Mouse (Mus musculus): ENCODE results near the gene Arhgap42. TPM values are rescaled to one million over a fixed set of nuclear protein-coding genes. Genes with fewer than 3 reads are reported as not detected.

Arhgap42 gene
- polyA plus RNA-seq, 1 experiment, result 9.7 TPM

DNA sequence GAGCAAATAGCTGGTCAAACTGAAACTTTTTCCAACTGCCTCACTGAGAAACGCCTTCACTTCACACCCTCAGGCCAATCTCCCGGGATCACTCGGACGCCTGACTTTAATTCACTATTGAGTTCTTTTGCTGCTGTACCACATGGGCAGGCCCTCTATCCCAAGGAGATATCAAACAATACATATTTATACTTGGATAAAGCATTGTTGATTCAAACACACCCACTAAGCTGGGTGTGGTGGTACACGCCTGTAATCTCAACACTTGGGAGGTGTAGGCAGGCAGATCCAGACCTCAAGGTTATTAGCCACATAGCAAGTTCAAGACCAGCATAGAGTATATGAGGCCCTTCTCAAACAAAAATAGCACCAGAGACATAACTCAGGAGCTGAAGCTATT is 64.7 kb downstream of the Arhgap42 start:
- no peak for TF ChIP-seq CTCF (IDR thresholded peaks at IDR 0.05; ENCODE audit: borderline replicate concordance, extremely low read depth, insufficient read depth, insufficient read length)
- no peak for TF ChIP-seq POLR2A (IDR thresholded peaks at IDR 0.05; ENCODE audit: borderline replicate concordance, extremely low read depth, insufficient read depth, insufficient read length, poor library complexity, severe bottlenecking)

DNA sequence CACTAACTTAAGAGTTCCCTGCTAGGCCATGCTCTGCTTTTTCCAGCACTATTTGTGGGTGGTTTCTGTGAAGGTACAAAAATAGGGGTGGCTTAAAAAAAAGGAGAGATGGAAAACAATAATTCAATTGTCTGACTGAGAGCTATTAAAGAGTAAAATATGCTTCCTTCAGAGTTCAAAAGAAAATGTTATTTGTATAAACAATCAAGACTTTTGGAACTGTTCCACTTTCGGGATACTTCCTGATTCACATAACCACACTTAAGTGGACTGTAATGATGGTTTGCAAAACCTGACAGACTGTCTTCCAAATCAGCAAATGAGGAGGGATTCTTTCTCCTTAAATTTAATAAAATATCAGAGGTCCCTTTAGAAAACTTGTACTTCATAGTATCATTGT is 65.8 kb downstream of the Arhgap42 start:
- TF ChIP-seq CTCF (IDR thresholded peaks at IDR 0.05; ENCODE audit: borderline replicate concordance, extremely low read depth, insufficient read depth, insufficient read length) (no peak), POLR2A (IDR thresholded peaks at IDR 0.05; ENCODE audit: borderline replicate concordance, extremely low read depth, insufficient read depth, insufficient read length, poor library complexity, severe bottlenecking) (no peak)

More for the DNA sequence above, 64.7 kb downstream of the Arhgap42 start:
- DNase-seq (ENCODE audit: low read depth), result no peak

GRCm38 (mm10) chr9:9171146-9171816 is 67.6 kb downstream of the Arhgap42 start:
- DNase-seq (ENCODE audit: low read depth), result no peak
- no peak for TF ChIP-seq POLR2A (IDR thresholded peaks at IDR 0.05; ENCODE audit: borderline replicate concordance, extremely low read depth, insufficient read depth, insufficient read length, poor library complexity, severe bottlenecking)
- TF ChIP-seq CTCF (IDR thresholded peaks at IDR 0.05; ENCODE audit: borderline replicate concordance, extremely low read depth, insufficient read depth, insufficient read length), result no peak

More for the DNA sequence above, 65.8 kb downstream of the Arhgap42 start:
- no peak for DNase-seq (ENCODE audit: low read depth)

GRCm38 (mm10) chr9:9165641-9166063 is 73.2 kb downstream of the Arhgap42 start:
- no peak for DNase-seq (ENCODE audit: low read depth)
- TF ChIP-seq CTCF (IDR thresholded peaks at IDR 0.05; ENCODE audit: borderline replicate concordance, extremely low read depth, insufficient read depth, insufficient read length) (no peak), POLR2A (IDR thresholded peaks at IDR 0.05; ENCODE audit: borderline replicate concordance, extremely low read depth, insufficient read depth, insufficient read length, poor library complexity, severe bottlenecking) (no peak)

DNA sequence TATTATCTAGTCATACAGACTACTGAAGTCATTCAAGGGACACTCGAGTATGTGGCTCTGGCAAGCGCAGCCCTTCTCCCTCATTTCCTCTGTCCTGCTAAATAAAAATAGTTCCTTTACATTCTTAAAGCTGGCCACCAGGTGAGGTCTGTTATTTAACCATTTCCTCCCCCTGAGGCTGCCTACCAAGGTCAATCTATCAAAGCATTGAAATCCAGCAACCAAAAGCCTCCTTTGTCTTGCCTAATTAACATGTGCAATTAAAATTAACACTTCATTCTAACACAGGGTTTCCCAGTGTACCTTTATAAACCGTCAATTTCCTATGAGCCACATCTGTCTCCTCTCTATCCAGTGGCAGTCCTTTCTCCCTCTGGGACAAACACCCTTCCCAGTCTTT is 78.2 kb downstream of the Arhgap42 start:
- TF ChIP-seq CTCF (IDR thresholded peaks at IDR 0.05; ENCODE audit: borderline replicate concordance, extremely low read depth, insufficient read depth, insufficient read length) (no peak), POLR2A (IDR thresholded peaks at IDR 0.05; ENCODE audit: borderline replicate concordance, extremely low read depth, insufficient read depth, insufficient read length, poor library complexity, severe bottlenecking) (no peak)
- DNase-seq (ENCODE audit: low read depth), result no peak

DNA sequence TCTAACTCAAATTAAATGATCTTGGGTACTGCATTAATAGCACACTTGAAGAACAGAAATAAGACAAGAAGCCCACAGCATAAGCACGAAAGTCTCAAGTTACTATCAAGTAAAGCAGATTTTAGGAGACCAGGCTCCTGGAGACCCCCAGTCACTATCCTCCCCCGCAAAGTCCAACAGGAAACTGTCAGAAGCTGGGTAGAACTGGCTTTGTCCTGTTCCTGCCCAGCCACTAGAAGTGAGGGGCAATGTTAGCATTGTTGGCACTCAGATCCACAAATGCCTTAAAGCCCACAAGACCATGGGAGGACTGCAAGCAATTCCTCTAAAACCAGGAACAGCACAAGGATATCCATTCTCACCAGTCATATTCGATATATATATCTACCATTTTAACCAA is 80.7 kb downstream of the Arhgap42 start:
- TF ChIP-seq CTCF (IDR thresholded peaks at IDR 0.05; ENCODE audit: borderline replicate concordance, extremely low read depth, insufficient read depth, insufficient read length), result no peak
- no peak for TF ChIP-seq POLR2A (IDR thresholded peaks at IDR 0.05; ENCODE audit: borderline replicate concordance, extremely low read depth, insufficient read depth, insufficient read length, poor library complexity, severe bottlenecking)
- no peak for DNase-seq (ENCODE audit: low read depth)

GRCm38 (mm10) chr9:9157425-9157824 is 81.5 kb downstream of the Arhgap42 start:
- no peak for TF ChIP-seq CTCF (IDR thresholded peaks at IDR 0.05; ENCODE audit: borderline replicate concordance, extremely low read depth, insufficient read depth, insufficient read length)
- TF ChIP-seq POLR2A (IDR thresholded peaks at IDR 0.05; ENCODE audit: borderline replicate concordance, extremely low read depth, insufficient read depth, insufficient read length, poor library complexity, severe bottlenecking), result no peak
- DNase-seq (ENCODE audit: low read depth), result no peak

- no peak for DNase-seq (ENCODE audit: low read depth)
Measured at GRCm38 (mm10) chr9:9154636-9155035, 84.3 kb downstream of the Arhgap42 start.

DNA sequence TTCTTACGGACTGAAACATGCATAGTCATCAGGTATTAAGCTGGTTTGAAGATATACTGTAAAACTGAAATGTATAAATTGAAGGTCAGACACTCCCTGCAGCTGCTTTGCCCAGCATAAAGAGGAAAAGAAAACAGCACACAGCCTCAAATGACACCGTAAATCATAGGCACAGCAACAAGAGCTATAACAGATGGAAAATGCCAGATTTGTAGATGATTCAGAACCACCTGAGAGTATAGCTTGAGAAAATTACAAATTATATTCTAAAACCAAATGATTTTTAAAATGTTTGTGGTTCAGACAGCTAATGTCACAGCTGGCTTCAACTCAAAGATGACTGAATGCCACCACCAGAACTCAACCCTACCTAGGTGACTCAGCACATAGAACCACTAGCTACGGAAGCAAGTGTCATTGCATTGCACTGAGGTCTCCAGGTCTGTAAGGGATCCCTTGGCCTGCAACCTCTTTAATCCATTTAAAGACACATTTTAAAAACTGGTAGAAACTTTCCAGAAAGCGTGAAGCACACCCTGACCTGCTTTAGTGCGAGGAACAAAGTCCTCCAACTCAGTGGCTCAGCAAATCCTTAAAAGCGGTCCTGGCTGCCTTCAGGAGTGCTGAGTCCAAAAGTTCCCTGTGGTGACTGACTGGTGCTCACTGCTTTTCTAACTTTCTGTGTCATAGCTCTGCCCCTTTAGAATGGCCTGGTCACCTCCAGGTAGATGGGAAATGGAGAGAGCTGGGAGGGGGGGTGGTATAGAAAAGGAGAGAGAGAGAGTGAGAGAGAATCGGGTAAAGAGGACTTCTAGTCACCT is 94.4 kb downstream of the Arhgap42 start:
- TF ChIP-seq CTCF (IDR thresholded peaks at IDR 0.05; ENCODE audit: borderline replicate concordance, extremely low read depth, insufficient read depth, insufficient read length), result no peak
- no peak for TF ChIP-seq POLR2A (IDR thresholded peaks at IDR 0.05; ENCODE audit: borderline replicate concordance, extremely low read depth, insufficient read depth, insufficient read length, poor library complexity, severe bottlenecking)
- DNase-seq (ENCODE audit: low read depth), result no peak

More at GRCm38 (mm10) chr9:9154636-9155035, 84.3 kb downstream of the Arhgap42 start:
- TF ChIP-seq CTCF (IDR thresholded peaks at IDR 0.05; ENCODE audit: borderline replicate concordance, extremely low read depth, insufficient read depth, insufficient read length) (no peak), POLR2A (IDR thresholded peaks at IDR 0.05; ENCODE audit: borderline replicate concordance, extremely low read depth, insufficient read depth, insufficient read length, poor library complexity, severe bottlenecking) (no peak)

DNA sequence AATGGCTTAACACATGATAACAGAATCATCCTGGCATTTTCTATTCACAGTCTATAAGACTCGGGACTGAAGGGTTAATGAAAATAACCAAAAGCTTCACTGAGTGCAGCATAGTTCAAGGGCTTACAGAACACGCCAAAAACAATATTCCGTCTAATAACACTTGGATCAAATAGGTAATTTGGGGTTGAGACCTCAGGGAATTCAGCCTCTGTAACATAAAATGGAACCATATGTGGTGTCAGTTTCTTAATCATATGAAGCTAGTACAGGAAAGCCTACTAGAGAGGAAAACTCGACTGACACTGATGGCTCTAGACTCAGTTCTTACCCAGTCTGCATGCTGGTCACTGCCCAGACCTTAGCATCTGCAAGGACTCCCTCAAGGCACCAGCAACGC is 95.8 kb downstream of the Arhgap42 start:
- TF ChIP-seq POLR2A (IDR thresholded peaks at IDR 0.05; ENCODE audit: borderline replicate concordance, extremely low read depth, insufficient read depth, insufficient read length, poor library complexity, severe bottlenecking), result no peak
- no peak for TF ChIP-seq CTCF (IDR thresholded peaks at IDR 0.05; ENCODE audit: borderline replicate concordance, extremely low read depth, insufficient read depth, insufficient read length)
- peak; percentile 14 for DNase-seq (ENCODE audit: low read depth)

GRCm38 (mm10) chr9:9142561-9142960 is 96.3 kb downstream of the Arhgap42 start:
- no peak for TF ChIP-seq POLR2A (IDR thresholded peaks at IDR 0.05; ENCODE audit: borderline replicate concordance, extremely low read depth, insufficient read depth, insufficient read length, poor library complexity, severe bottlenecking)
- no peak for TF ChIP-seq CTCF (IDR thresholded peaks at IDR 0.05; ENCODE audit: borderline replicate concordance, extremely low read depth, insufficient read depth, insufficient read length)
- no peak for DNase-seq (ENCODE audit: low read depth)

All from brain, embryonic 14.5 days (tissue).